Mouse (Mus musculus): ENCODE data around the gene Bcr. TPM values are rescaled to one million over a fixed set of nuclear protein-coding genes. Genes with fewer than 3 reads are reported as not detected.

Gene Bcr
- total and polyA plus RNA-seq, 2 experiments from 2014 or later: 10.1 to 49.6 TPM

- Histone ChIP-seq H3K27ac (ENCODE audit: low read depth, low read length) (no peak overlapping the region), H3K36me3 (ENCODE audit: insufficient read depth) (peaks cover 27% of the 10 kb centered on the region), H3K9me3 (ENCODE audit: low read length) (no peaks in the 10 kb centered on the region), H3K4me2 (ENCODE audit: low read depth) (no peak overlapping the region), H3K9ac (no peak overlapping the region), H3K4me1 (ENCODE audit: insufficient read depth) (no peaks in the 10 kb centered on the region), H3K27me3 (ENCODE audit: insufficient read depth, low read length) (no peaks in the 10 kb centered on the region), H3K4me3 (ENCODE audit: low read depth, low read length) (no peak overlapping the region)
- ATAC-seq (no peak), DNase-seq (no peak)
- TF ChIP-seq CTCF (IDR thresholded peaks at IDR 0.05; ENCODE audit: low read depth): no peak
- 53% methylated on average over 7 of the region's 7 CpGs for WGBS
These were observed 15.9 kb upstream of the Bcr start for GRCm38 (mm10) chr10:75044459-75044858.

DNA sequence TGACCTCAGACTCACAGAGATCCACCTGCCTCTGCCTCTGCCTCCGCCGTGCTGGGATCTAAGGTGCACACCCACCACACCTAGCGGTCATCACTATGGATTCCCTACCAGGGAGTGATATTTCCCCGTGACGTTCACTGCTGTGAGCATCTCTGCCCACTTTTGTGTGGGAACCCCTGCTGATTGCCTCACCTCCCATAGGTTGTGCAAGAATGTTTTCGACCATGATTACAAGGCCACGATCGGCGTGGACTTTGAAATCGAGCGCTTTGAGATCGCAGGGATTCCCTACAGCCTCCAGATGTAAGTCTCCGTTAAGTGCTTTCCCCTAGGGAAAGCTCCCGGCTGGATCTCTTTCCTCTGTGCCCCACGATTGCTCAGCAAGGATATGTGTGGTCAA is 14.6 kb upstream of the Bcr start:
- H3K27me3 ChIP-seq (ENCODE audit: insufficient read depth, low read length): no peaks in the 10 kb centered on the region
- H3K9ac ChIP-seq: no peak overlapping the region
- ATAC-seq: no peak
- 95% methylated on average over 15 of the region's 15 CpGs for WGBS
- H3K4me2 ChIP-seq (ENCODE audit: low read depth): no peak overlapping the region
- H3K4me3 ChIP-seq (ENCODE audit: low read depth, low read length): no peak overlapping the region
- no peaks in the 10 kb centered on the region for H3K4me1 ChIP-seq (ENCODE audit: insufficient read depth)
- TF ChIP-seq CTCF (IDR thresholded peaks at IDR 0.05; ENCODE audit: low read depth): no peak
- DNase-seq: no peak
- no peaks in the 10 kb centered on the region for H3K9me3 ChIP-seq (ENCODE audit: low read length)
- H3K36me3 ChIP-seq (ENCODE audit: insufficient read depth): peaks cover 27% of the 10 kb centered on the region
- no peak overlapping the region for H3K27ac ChIP-seq (ENCODE audit: low read depth, low read length)

DNA sequence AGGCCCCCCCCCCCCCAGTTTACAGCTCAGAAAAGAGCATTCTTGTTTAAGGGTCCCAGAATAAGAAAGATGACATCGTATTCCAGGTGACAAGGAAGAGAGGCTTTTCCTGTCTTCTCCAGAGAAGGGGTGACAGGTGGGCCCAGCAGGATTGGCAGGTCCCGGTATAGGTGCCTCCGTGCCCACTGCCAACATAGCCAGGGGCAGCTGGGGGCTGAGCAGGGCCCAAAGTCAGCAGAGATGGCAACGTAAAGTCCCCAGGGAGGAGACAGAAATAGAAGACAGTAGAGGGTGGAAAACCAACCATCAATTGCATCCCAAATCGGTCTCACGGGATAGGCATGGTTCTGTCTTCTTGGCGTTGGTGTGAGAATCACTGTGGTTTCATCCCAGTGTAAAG is 11.7 kb upstream of the Bcr start:
- no peak for ATAC-seq
- Histone ChIP-seq H3K27ac (ENCODE audit: low read depth, low read length) (no peak overlapping the region), H3K36me3 (ENCODE audit: insufficient read depth) (peaks cover 18% of the 10 kb centered on the region), H3K4me1 (ENCODE audit: insufficient read depth) (no peaks in the 10 kb centered on the region), H3K4me3 (ENCODE audit: low read depth, low read length) (no peak overlapping the region), H3K27me3 (ENCODE audit: insufficient read depth, low read length) (no peaks in the 10 kb centered on the region), H3K9me3 (ENCODE audit: low read length) (no peaks in the 10 kb centered on the region), H3K9ac (no peak overlapping the region), H3K4me2 (ENCODE audit: low read depth) (no peak overlapping the region)
- no peak for DNase-seq
- WGBS: 90% methylated on average over 7 of the region's 7 CpGs
- TF ChIP-seq CTCF (IDR thresholded peaks at IDR 0.05; ENCODE audit: low read depth): no peak

GRCm38 (mm10) chr10:75051364-75052074 is 8.9 kb upstream of the Bcr start:
- no peak overlapping the region for H3K9ac ChIP-seq
- 95% methylated on average over 21 of the region's 21 CpGs for WGBS
- 0 out of 2 replicates have a peak, but pooled peaks cover 9% of the 10 kb centered on the region for H3K4me1 ChIP-seq (ENCODE audit: insufficient read depth)
- no peaks in the 10 kb centered on the region for H3K27me3 ChIP-seq (ENCODE audit: insufficient read depth, low read length)
- no peak for DNase-seq
- no peak overlapping the region for H3K4me2 ChIP-seq (ENCODE audit: low read depth)
- no peaks in the 10 kb centered on the region for H3K9me3 ChIP-seq (ENCODE audit: low read length)
- no peak for TF ChIP-seq CTCF (IDR thresholded peaks at IDR 0.05; ENCODE audit: low read depth)
- peaks cover 3% of the 10 kb centered on the region; the same call in 1 of the 2 replicates for H3K36me3 ChIP-seq (ENCODE audit: insufficient read depth)
- H3K4me3 ChIP-seq (ENCODE audit: low read depth, low read length): no peak overlapping the region
- H3K27ac ChIP-seq (ENCODE audit: low read depth, low read length): no peak overlapping the region
- ATAC-seq: no peak

- TF ChIP-seq CTCF (IDR thresholded peaks at IDR 0.05; ENCODE audit: low read depth): no peak
- Histone ChIP-seq H3K27ac (ENCODE audit: low read depth, low read length) (no peak overlapping the region), H3K9me3 (ENCODE audit: low read length) (no peaks in the 10 kb centered on the region), H3K4me1 (ENCODE audit: insufficient read depth) (0 out of 2 replicates have a peak, but pooled peaks cover 9% of the 10 kb centered on the region), H3K27me3 (ENCODE audit: insufficient read depth, low read length) (no peaks in the 10 kb centered on the region), H3K9ac (no peak overlapping the region), H3K4me2 (ENCODE audit: low read depth) (no peak overlapping the region), H3K4me3 (ENCODE audit: low read depth, low read length) (no peak overlapping the region), H3K36me3 (ENCODE audit: insufficient read depth) (no peaks in the 10 kb centered on the region; the same call in 1 of the 2 replicates)
- no peak for ATAC-seq
- DNase-seq: no peak
- 81% methylated on average over 8 of the region's 8 CpGs for WGBS
These were observed 7.5 kb upstream of the Bcr start for GRCm38 (mm10) chr10:75052902-75053301.

DNA sequence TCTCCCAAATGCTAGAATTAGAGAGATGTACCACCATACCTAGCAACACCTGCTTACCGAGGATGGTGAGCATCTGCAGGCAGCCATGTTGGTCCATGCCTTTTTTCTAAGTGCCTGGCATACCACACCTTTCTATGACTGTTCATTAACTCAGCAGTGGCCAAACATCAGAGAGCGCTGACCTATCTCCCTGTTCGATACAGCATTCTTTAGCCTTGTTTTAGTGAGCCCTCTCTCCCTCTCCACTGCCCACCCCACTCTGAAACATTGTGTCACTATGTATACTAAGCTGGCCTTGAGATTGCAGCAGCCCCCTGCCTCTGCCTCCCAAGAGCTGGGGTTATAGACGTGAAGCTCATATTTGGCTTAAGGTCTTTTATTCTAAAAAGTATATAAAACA is 6.7 kb upstream of the Bcr start:
- Histone ChIP-seq H3K27ac (ENCODE audit: low read depth, low read length) (no peak overlapping the region), H3K4me1 (ENCODE audit: insufficient read depth) (0 out of 2 replicates have a peak, but pooled peaks cover 9% of the 10 kb centered on the region), H3K9ac (no peak overlapping the region), H3K36me3 (ENCODE audit: insufficient read depth) (no peaks in the 10 kb centered on the region; the same call in 1 of the 2 replicates), H3K4me2 (ENCODE audit: low read depth) (no peak overlapping the region), H3K27me3 (ENCODE audit: insufficient read depth, low read length) (no peaks in the 10 kb centered on the region), H3K9me3 (ENCODE audit: low read length) (no peaks in the 10 kb centered on the region), H3K4me3 (ENCODE audit: low read depth, low read length) (no peak overlapping the region)
- WGBS: 86% methylated on average over 4 of the region's 4 CpGs
- TF ChIP-seq CTCF (IDR thresholded peaks at IDR 0.05; ENCODE audit: low read depth): no peak
- DNase-seq (no peak), ATAC-seq (no peak)

- Histone ChIP-seq H3K4me1 (ENCODE audit: insufficient read depth) (0 out of 2 replicates have a peak, but pooled peaks cover 9% of the 10 kb centered on the region), H3K9ac (no peak overlapping the region), H3K4me2 (ENCODE audit: low read depth) (no peak overlapping the region), H3K27ac (ENCODE audit: low read depth, low read length) (no peak overlapping the region), H3K4me3 (ENCODE audit: low read depth, low read length) (no peak overlapping the region), H3K9me3 (ENCODE audit: low read length) (no peaks in the 10 kb centered on the region), H3K36me3 (ENCODE audit: insufficient read depth) (no peaks in the 10 kb centered on the region; the same call in 1 of the 2 replicates), H3K27me3 (ENCODE audit: insufficient read depth, low read length) (no peaks in the 10 kb centered on the region)
- no peak for ATAC-seq
- TF ChIP-seq CTCF (IDR thresholded peaks at IDR 0.05; ENCODE audit: low read depth): no peak
- 68% methylated on average over 6 of the region's 6 CpGs for WGBS
- DNase-seq: no peak
These were observed 6.3 kb upstream of the Bcr start for GRCm38 (mm10) chr10:75054125-75054524.
